Mouse (Mus musculus) hindbrain, postnatal 0 days (tissue): ENCODE measurements around the gene Stac2. TPM values are rescaled to one million over a fixed set of nuclear protein-coding genes. Genes with fewer than 3 reads are reported as not detected.
A peak's percentile ranks its signal among the peaks of the same experiment; 100 is the strongest.

ENCODE experiments used
- ATAC-seq: fragments of 200-750 bp; cut with Nextera tagmentation; 2 replicates; pipeline ENCODE4 v1.8.0; 2017; ENCODE audit warnings: mild to moderate bottlenecking, moderate TSS enrichment, moderate library complexity
- DNase-seq: peaks from one replicate; pipeline ENCODE4 v3.0.0-alpha.2; 2015; ENCODE audit warnings: low spot score
- H3K27ac ChIP-seq: fragments of 300-500 bp; sonication (generic); 2 replicates; pipeline ENCODE4 v1.5.1; 2014; ENCODE audit warnings: mild to moderate bottlenecking
- H3K27me3 ChIP-seq: fragments of 300-500 bp; sonication (generic); 2 replicates; pipeline ENCODE4 v1.6.1; 2014; ENCODE audit warnings: low read length, mixed read lengths; ENCODE audit not compliant: insufficient read depth
- H3K36me3 ChIP-seq: fragments of 300-500 bp; sonication (generic); 2 replicates; pipeline ENCODE4 v1.6.1; 2014; ENCODE audit warnings: low read length, mixed read lengths; ENCODE audit not compliant: insufficient read depth
- H3K4me1 ChIP-seq: fragments of 300-500 bp; sonication (generic); 2 replicates; pipeline ENCODE4 v1.6.1; 2014; ENCODE audit warnings: antibody characterized with exemption, low read length, mixed read lengths; ENCODE audit not compliant: insufficient read depth
- H3K4me2 ChIP-seq: fragments of 300-500 bp; sonication (generic); 2 replicates; pipeline ENCODE4 v1.6.1; 2014; ENCODE audit warnings: low read depth, mild to moderate bottlenecking, low read length, moderate library complexity, mixed read lengths
- H3K4me3 ChIP-seq: fragments of 300-500 bp; sonication (generic); 2 replicates; pipeline ENCODE4 v1.5.1; 2014; ENCODE audit warnings: low read length
- H3K9ac ChIP-seq: fragments of 300-500 bp; sonication (generic); replicated peaks from 2 replicates; pipeline ENCODE4 v1.6.1; 2014; ENCODE audit warnings: mild to moderate bottlenecking, low read length, moderate library complexity, mixed read lengths
- H3K9me3 ChIP-seq: fragments of 300-500 bp; sonication (generic); 2 replicates; pipeline ENCODE4 v1.6.1; 2016; ENCODE audit warnings: low read length, mixed read lengths
- CTCF ChIP-seq: IDR thresholded peaks from 2 replicates; pipeline ENCODE4 v1.5.1; 2016; ENCODE audit warnings: antibody characterized with exemption, control low read depth, low read depth
- WGBS: fragments of 180-500 bp; shearing (Covaris S2); extraction: QIAGEN DNeasy Blood & Tissue Kit; methylation state at CpG from one replicate; pipeline ENCODE4 v1.1.7; 2014; 5-methylcytosine and 5-hydroxymethylcytosine counted together
- polyA plus RNA-seq: library from polyadenylated mRNA; unstranded; fragments of >200 nt; fragmentation: Nextera tagmentation; extraction: Ambion mirVana; gene quantifications from 2 replicates; pipeline ENCODE4 v1.2.1, GENCODE M21; 2015
- total RNA-seq: library from RNA; depleted of rRNA; stranded (reverse); fragments of >200 nt; gene quantifications from 2 replicates; pipeline ENCODE4 v1.2.3, GENCODE M21; 2014

Gene Stac2
- total and polyA plus RNA-seq, 2 experiments from 2014 or later, result 6.1 to 6.9 TPM

- no peak for TF ChIP-seq CTCF
- no peak overlapping the region for H3K4me3 ChIP-seq
- H3K9me3 ChIP-seq, result no peaks in the 10 kb centered on the region
- no peaks in the 10 kb centered on the region for H3K4me1 ChIP-seq
- no peak for ATAC-seq
- WGBS, result 72% methylated on average over 6 of the region's 6 CpGs
- no peak overlapping the region for H3K27ac ChIP-seq
- H3K27me3 ChIP-seq, result no peaks in the 10 kb centered on the region
- no peak overlapping the region for H3K9ac ChIP-seq
- H3K36me3 ChIP-seq, result no peaks in the 10 kb centered on the region
- DNase-seq, result no peak
- no peak overlapping the region for H3K4me2 ChIP-seq
Measured at GRCm38 (mm10) chr11:98080450-98080849, 27.2 kb upstream of the Stac2 start.

DNA sequence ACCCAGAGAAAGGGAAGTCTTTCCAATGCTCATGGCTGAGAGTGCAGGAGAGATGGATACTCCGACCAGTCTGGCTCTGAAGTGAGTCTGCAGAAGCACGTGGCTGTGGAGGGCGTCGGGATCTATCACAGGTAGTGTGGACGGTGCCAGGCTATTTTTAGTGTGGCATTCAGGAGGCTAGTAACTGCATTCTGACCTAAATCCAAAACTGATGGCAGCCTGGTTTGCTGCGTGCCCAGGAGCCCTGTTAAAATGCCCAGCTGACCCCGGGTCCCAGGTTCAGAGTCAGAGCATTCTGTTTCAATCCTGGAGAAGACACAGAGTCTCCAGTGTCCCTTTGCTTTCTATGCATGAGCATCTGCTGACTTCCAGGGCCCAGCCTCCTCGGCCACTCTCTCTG is 23.8 kb upstream of the Stac2 start:
- H3K27me3 ChIP-seq, result no peaks in the 10 kb centered on the region
- no peak for TF ChIP-seq CTCF
- no peak overlapping the region for H3K27ac ChIP-seq
- H3K4me1 ChIP-seq, result no peaks in the 10 kb centered on the region
- no peak overlapping the region for H3K4me3 ChIP-seq
- 82% methylated on average over 8 of the region's 8 CpGs for WGBS
- H3K9ac ChIP-seq, result no peak overlapping the region
- no peaks in the 10 kb centered on the region for H3K9me3 ChIP-seq
- no peaks in the 10 kb centered on the region for H3K36me3 ChIP-seq
- H3K4me2 ChIP-seq, result no peak overlapping the region
- ATAC-seq (no peak), DNase-seq (no peak)

DNA sequence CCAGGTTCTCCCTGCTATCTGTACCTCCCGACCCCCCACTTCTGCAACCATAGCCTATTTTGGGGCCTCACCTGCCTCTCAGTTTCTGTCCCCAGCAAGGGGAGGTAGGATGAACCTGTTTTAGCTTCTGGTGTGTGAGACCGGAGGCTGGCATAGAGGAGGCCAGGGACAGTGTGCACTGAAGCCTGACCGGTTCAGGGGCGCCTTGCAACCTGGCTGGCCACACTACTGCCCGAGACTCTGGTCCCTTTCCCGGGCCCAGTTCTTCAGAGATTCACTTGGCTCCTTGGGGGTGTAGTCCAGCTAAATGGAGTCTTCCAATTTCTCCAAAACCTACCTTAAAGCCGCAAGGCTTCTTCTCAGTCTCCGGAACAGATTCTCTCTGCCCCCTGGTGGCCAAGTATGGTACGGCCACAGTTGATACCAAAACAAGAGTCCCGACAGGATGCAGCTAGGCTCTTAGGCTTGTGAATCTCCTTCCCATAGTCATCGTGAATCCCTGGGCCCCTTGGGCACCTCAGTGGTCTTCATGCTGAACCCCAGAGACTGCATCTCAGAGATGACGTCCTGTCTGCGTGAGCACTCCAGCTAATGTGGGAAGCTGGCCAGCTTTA is 22.0 kb upstream of the Stac2 start:
- H3K9ac ChIP-seq, result peak overlapping the region; percentile 21; the same call in 1 of the 2 replicates
- no peak overlapping the region for H3K4me3 ChIP-seq
- H3K36me3 ChIP-seq, result no peaks in the 10 kb centered on the region
- TF ChIP-seq CTCF, result peak; percentile 93
- H3K9me3 ChIP-seq, result no peaks in the 10 kb centered on the region
- WGBS, result 18% methylated on average over 13 of the region's 13 CpGs
- no peak overlapping the region for H3K4me2 ChIP-seq
- DNase-seq (peak; percentile 93), ATAC-seq (peak; percentile 80)
- no peaks in the 10 kb centered on the region for H3K27me3 ChIP-seq
- no peak overlapping the region for H3K27ac ChIP-seq
- no peaks in the 10 kb centered on the region for H3K4me1 ChIP-seq

DNA sequence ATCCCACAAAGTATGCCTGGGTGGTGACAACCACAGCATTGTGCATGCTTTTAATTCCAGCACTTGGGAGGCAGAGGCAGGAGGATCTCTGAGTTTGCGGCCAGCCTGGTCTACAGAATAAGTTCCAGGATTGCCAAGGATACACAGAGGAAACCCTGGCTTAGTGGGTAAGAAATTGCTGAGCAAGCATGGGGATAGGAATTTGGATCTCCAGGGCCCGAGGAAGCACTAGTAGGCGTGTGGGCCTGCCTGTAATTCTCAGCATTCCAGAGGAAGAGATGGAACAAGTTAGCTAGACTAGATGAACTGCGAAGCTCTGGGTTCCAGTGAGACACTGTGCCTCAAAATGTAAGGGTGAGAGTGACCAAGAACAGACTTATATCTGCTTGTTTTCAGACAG is 20.2 kb upstream of the Stac2 start:
- 94% methylated on average over 4 of the region's 4 CpGs for WGBS
- H3K9ac ChIP-seq, result no peak overlapping the region
- H3K9me3 ChIP-seq, result no peaks in the 10 kb centered on the region
- no peak overlapping the region for H3K4me3 ChIP-seq
- no peaks in the 10 kb centered on the region for H3K36me3 ChIP-seq
- H3K4me2 ChIP-seq, result no peak overlapping the region
- no peaks in the 10 kb centered on the region for H3K27me3 ChIP-seq
- ATAC-seq (no peak), DNase-seq (no peak)
- no peak overlapping the region for H3K27ac ChIP-seq
- H3K4me1 ChIP-seq, result no peaks in the 10 kb centered on the region
- no peak for TF ChIP-seq CTCF

GRCm38 (mm10) chr11:98067255-98067654 is 14.0 kb upstream of the Stac2 start:
- Histone ChIP-seq H3K9me3 (no peaks in the 10 kb centered on the region), H3K27me3 (no peaks in the 10 kb centered on the region), H3K9ac (no peak overlapping the region), H3K4me1 (no peaks in the 10 kb centered on the region), H3K27ac (no peak overlapping the region), H3K36me3 (no peaks in the 10 kb centered on the region), H3K4me2 (no peak overlapping the region), H3K4me3 (no peak overlapping the region)
- 95% methylated on average over 21 of the region's 21 CpGs for WGBS
- ATAC-seq (no peak), DNase-seq (no peak)
- TF ChIP-seq CTCF, result no peak

DNA sequence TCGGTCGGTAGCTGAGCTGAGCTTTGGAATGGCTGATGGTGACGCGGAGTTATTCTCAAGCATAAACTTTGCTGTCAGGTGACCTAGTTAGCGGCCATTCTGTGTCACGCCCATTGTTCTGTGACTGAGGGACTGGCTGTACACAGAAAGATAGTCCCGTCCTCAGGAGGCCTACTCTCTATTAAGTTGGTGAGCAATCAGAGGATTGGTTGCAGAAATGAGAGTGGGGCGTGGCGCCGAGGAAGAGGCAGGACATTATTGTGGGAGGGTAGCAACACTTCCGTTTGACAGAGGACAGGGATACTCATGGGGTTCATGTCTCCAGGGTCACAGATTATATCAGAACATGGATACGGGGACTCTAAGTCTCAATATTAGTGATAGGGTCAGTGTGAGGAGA is 12.9 kb upstream of the Stac2 start:
- WGBS, result 93% methylated on average over 12 of the region's 12 CpGs

DNA sequence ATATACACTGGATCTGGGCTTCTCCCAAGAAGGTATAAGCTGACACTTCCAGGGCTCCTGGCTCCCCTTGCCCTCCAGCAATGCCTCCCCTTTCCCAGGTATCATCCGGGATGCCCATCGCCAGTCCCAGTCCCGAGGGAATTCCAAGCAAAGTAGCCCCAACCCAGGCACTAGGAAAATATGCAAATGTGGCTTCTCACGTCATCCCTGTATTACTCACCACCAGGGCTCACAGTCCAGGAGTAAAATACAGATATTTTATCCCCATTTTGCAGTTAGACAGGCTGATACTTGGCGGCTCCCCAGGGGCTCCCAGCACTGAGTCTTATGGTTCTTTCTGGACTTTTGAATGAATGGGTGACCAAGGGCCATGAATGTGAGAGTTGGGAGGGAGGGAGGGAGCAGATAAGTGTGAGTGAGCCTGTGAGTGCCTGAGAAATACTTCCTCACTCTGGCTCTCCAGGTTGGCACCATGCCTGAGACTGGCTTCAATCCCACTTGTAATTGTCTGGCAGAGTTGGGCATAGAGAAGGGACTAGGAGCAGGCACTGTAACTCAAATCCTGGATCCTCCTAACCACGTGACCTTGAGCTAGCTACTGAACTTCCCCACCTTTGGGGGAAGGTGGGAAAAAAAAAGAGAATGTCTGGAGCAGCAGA is 8.8 kb upstream of the Stac2 start:
- DNase-seq (peak; percentile 56), ATAC-seq (no peak)
- Histone ChIP-seq H3K4me2 (no peak overlapping the region), H3K27me3 (no peaks in the 10 kb centered on the region), H3K4me1 (peaks cover 8% of the 10 kb centered on the region), H3K27ac (no peak overlapping the region), H3K4me3 (no peak overlapping the region), H3K9ac (no peak overlapping the region), H3K36me3 (no peaks in the 10 kb centered on the region), H3K9me3 (no peaks in the 10 kb centered on the region)
- WGBS, result 51% methylated on average over 6 of the region's 6 CpGs
- TF ChIP-seq CTCF, result no peak

More for the DNA sequence above, 12.9 kb upstream of the Stac2 start:
- Histone ChIP-seq H3K27me3 (no peaks in the 10 kb centered on the region), H3K27ac (no peak overlapping the region), H3K4me1 (no peaks in the 10 kb centered on the region), H3K4me2 (no peak overlapping the region), H3K9me3 (no peaks in the 10 kb centered on the region), H3K9ac (no peak overlapping the region), H3K4me3 (no peak overlapping the region), H3K36me3 (no peaks in the 10 kb centered on the region)
- no peak for TF ChIP-seq CTCF
- no peak for DNase-seq
- ATAC-seq, result no peak
